Mouse (Mus musculus) regulatory T cell (primary cell): ENCODE data around the gene Gm7145.
"Not testable (repeated sequence)": the region's sequence is repeated elsewhere in the genome, so short reads cannot be mapped to it uniquely, and the experiment has no call there.

ENCODE experiments used
- in situ Hi-C: fragments of 300-600 bp; cut with MboI, MseI; formaldehyde crosslinking; loops from one replicate; pipeline ENCODE4 v1.15.1; 2025; ENCODE audit warnings: high pct_unique_total_duplicates

Gm7145 gene

DNA sequence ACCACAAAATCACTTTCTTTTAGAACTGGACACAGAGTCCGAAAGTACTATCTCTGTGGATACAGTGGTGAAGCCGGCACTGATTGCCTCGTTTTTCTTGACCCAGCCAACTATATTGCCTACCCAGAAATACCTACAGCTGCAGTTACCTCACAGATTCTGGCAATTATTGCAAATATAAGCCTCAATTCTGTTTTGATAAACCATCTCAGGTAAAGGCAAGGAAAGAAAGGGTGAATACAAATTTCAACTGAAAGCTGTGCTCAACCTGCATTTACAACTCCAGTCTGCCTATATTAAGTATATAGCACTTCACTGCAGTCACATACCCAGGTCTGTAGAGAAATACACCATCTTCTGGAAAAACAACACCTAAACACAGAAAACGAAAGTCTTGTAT is at the start of gene Gm7145:
TSS of gene Gm7145 (plus strand) at position 301 of the 400 bp plus-strand sequence.
- in situ Hi-C loops: no loop called here

DNA sequence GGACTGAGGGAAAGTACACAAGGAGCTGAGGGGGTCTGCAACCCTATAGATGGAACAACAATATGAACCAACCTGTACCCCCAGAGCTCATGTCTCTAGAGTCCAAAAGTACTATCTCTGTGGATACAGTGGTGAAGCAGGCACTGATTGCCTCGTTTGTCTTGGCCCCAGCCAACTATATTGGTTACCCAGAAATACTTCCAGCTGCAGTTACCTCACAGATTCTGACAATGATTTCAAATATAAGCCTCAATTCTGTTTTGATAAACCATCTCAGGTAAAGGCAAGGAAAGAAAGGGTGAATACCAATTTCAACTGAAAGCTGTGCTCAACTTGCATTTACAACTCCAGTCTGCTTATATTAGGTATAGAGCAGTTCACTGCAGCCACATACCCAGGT is 38.0 kb upstream of the Gm7145 start, which contains the start of gene Gm28168:
TSS of gene Gm28168 (plus strand) at position 301 of the 400 bp plus-strand sequence.
- in situ Hi-C loops: not testable (repeated sequence)

DNA sequence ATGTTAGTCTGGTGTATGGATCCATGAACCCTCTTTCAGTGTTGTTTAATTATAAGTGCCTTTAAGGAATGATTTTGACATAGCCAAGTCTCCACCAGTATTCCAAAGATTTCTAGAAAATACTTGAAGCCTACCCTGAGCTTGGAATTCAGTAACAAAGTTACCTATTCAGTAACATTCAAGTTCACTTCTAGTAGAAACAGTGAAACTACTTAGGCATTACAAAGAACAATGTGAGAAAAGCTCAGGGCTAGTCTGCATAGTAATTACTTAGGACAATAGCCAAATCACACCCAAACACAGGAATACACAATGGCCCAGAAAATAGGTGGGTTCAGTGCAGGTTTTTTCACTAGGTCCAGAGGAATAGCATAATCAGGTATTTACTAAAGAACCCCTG is 38.1 kb downstream of the Gm7145 start:
- in situ Hi-C loops: not testable (repeated sequence)

- in situ Hi-C loops: not testable (repeated sequence)
Measured at GRCm38 (mm10) chr1:118012736-118013135, 47.0 kb downstream of the Gm7145 start.
